Mouse (Mus musculus): Measurements from ENCODE around the gene Pip5k1b. TPM values are rescaled to one million over a fixed set of nuclear protein-coding genes. Genes with fewer than 3 reads are reported as not detected.

Gene Pip5k1b
- polyA plus RNA-seq, 1 experiment from 2014 or later, result 10.9 TPM

DNA sequence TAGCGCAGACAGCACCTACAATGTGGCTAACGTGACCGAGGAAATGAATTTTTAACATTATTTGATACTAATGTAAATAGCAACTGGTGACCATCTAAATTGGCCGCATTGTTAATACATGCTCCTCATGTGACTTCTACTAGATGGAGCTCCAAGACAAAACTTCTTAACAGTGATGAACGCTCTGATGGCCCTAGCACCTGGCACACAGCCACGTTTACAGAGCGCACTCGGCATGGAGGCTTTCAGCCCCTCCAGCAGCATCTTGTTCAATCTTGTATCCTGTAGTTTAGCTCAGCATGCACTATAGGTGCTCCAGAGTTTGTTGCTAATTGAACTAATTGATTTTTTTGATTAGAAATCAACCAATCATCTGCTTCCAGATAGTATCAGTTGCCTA lies 15.3 kb upstream of the Pip5k1b start:
- no peak for ATAC-seq (ENCODE audit: insufficient number of reproducible peaks, insufficient read depth, low FRiP score, low read depth)
- no peak overlapping the region for H3K4me2 ChIP-seq (ENCODE audit: low read length)
- H3K4me1 ChIP-seq (ENCODE audit: control insufficient read depth in 2 of 2, insufficient read depth in 2 of 2, low read length in 2 of 2), result peaks cover 5 to 9% of the 10 kb centered on the region in 2 experiments; a peak in 3 of 4 replicates
- H3K27me3 ChIP-seq (ENCODE audit: control insufficient read depth, insufficient read depth, low read length), result no peaks in the 10 kb centered on the region
- H3K4me3 ChIP-seq (ENCODE audit: control insufficient read depth in 1 of 2, insufficient read depth in 1 of 2, low read depth in 1 of 2, low read length in 2 of 2), result no peak overlapping the region
- no peaks in the 10 kb centered on the region for H3K36me3 ChIP-seq (ENCODE audit: control insufficient read depth, insufficient read depth, low read length)
- WGBS, result 70% methylated on average over 8 of the region's 8 CpGs
- H3K27ac ChIP-seq (replicated peaks in 1 of 2; ENCODE audit: control insufficient read depth in 1 of 2, insufficient read depth in 1 of 2, low read depth in 2 of 2, low read length in 2 of 2), result no peak overlapping the region
- no peaks in the 10 kb centered on the region for H3K9me3 ChIP-seq (ENCODE audit: control insufficient read depth, low read length)
- no peak overlapping the region for H3K9ac ChIP-seq (ENCODE audit: low read length)

DNA sequence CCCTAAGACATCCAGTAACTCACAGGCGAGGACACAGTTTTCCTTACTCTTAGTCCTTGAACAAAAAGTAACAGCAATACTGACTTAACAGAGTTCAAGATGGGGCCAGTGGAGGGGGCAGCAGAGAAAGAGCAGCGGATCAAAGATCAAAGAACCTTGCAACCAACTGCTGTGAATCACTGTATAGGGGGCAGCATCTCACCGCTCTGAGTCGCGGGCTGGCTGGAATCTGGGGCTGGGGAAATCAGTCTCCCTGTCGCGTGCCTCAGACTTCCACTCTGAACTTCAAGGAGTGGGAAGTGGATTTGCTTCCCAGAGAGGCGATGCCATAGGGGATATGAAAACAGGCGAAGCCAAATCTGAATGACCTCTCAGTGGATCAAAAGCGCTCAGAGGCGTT lies 1.8 kb upstream of the Pip5k1b start:
- H3K4me1 ChIP-seq (ENCODE audit: control insufficient read depth in 2 of 2, insufficient read depth in 2 of 2, low read length in 2 of 2), result peaks cover 10 to 34% of the 10 kb centered on the region in 2 experiments
- ATAC-seq (ENCODE audit: insufficient number of reproducible peaks, insufficient read depth, low FRiP score, low read depth), result no peak
- peak overlapping the region; percentile 77 for H3K4me2 ChIP-seq (ENCODE audit: low read length)
- no peaks in the 10 kb centered on the region for H3K27me3 ChIP-seq (ENCODE audit: control insufficient read depth, insufficient read depth, low read length)
- no peaks in the 10 kb centered on the region for H3K36me3 ChIP-seq (ENCODE audit: control insufficient read depth, insufficient read depth, low read length)
- H3K27ac ChIP-seq (replicated peaks in 1 of 2; ENCODE audit: control insufficient read depth in 1 of 2, insufficient read depth in 1 of 2, low read depth in 2 of 2, low read length in 2 of 2), result peak overlapping the region in 1 of 2 experiments; percentile 59; a peak in 2 of 4 replicates
- 2% methylated on average over 11 of the region's 11 CpGs for WGBS
- peak overlapping the region; percentile 60 for H3K9ac ChIP-seq (ENCODE audit: low read length)
- H3K9me3 ChIP-seq (ENCODE audit: control insufficient read depth, low read length), result no peaks in the 10 kb centered on the region
- peak overlapping the region; percentile 2 to 90; a peak in 3 of 4 replicates for H3K4me3 ChIP-seq (ENCODE audit: control insufficient read depth in 1 of 2, insufficient read depth in 1 of 2, low read depth in 1 of 2, low read length in 2 of 2)

DNA sequence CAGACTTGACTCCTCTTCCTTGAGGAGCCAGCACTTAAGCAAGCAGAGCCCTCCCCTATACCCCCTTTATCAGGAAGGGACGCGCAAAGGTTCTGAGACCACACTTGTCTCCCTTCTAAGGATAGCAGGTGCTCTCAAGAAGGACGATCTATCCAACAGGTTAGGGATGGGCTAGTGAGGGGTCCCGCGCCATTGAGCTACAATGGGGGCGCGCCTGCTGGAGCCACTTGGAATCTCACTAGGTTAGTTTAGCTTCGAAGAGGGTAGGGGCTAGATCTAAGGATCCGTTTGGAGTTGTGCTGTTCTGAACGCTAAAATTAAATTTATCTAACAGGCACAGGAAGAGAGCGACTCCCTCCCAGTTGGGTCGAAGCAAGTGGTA lies 904 bp upstream of the Pip5k1b start:
- H3K9ac ChIP-seq (ENCODE audit: low read length), result peak overlapping the region; percentile 93
- H3K4me2 ChIP-seq (ENCODE audit: low read length), result peak overlapping the region; percentile 77
- no peaks in the 10 kb centered on the region for H3K27me3 ChIP-seq (ENCODE audit: control insufficient read depth, insufficient read depth, low read length)
- peak; percentile 6; the same call in 1 of the 2 replicates for ATAC-seq (ENCODE audit: insufficient number of reproducible peaks, insufficient read depth, low FRiP score, low read depth)
- WGBS, result under 1% methylated on average over 12 of the region's 12 CpGs
- H3K4me1 ChIP-seq (ENCODE audit: control insufficient read depth in 2 of 2, insufficient read depth in 2 of 2, low read length in 2 of 2), result peaks cover 10 to 34% of the 10 kb centered on the region in 2 experiments
- peak overlapping the region; percentile 75 to 92 for H3K27ac ChIP-seq (replicated peaks in 1 of 2; ENCODE audit: control insufficient read depth in 1 of 2, insufficient read depth in 1 of 2, low read depth in 2 of 2, low read length in 2 of 2)
- no peaks in the 10 kb centered on the region for H3K36me3 ChIP-seq (ENCODE audit: control insufficient read depth, insufficient read depth, low read length)
- H3K9me3 ChIP-seq (ENCODE audit: control insufficient read depth, low read length), result no peaks in the 10 kb centered on the region
- peak overlapping the region; percentile 72 to 90 for H3K4me3 ChIP-seq (ENCODE audit: control insufficient read depth in 1 of 2, insufficient read depth in 1 of 2, low read depth in 1 of 2, low read length in 2 of 2)

DNA sequence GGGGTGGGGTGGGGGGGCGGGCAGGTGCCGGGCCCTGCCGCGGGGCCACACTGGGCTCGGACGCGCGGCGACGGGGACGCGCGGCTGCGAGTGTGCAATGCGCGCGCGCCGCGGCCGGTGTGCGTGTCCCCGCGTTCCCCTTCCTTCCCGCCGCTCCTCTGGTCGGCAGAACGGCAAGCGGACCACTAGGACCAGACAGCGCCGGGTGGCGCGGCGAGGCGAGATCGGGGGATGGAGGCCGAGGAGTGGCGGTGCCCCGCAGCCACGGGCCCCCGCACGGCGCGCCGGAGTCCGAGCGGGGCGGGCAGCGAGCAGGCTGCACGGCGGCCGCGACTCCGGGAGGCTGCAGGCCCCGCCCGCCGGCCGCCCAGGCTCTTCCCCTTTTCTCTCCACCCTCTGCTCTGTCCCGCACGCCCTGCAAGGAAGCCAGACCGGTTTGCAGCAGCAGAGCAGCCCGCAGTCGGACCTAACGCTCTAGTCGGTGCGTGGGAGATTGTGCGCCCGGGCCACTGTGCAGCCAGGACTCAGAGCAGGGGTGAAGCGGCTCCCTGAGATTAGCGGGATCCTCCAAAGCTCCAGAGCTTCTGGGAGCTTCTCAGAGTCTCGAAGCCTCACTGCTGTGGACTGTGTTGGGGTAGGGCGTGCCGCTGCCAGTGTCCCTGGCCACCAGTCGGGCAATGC lies 372 bp upstream of the Pip5k1b start:
- peaks cover 10 to 34% of the 10 kb centered on the region in 2 experiments for H3K4me1 ChIP-seq (ENCODE audit: control insufficient read depth in 2 of 2, insufficient read depth in 2 of 2, low read length in 2 of 2)
- peak; percentile 75 for ATAC-seq (ENCODE audit: insufficient number of reproducible peaks, insufficient read depth, low FRiP score, low read depth)
- no peaks in the 10 kb centered on the region for H3K36me3 ChIP-seq (ENCODE audit: control insufficient read depth, insufficient read depth, low read length)
- WGBS, result 0% methylated on average over 47 of the region's 74 CpGs
- H3K9ac ChIP-seq (ENCODE audit: low read length), result peak overlapping the region; percentile 93
- H3K4me2 ChIP-seq (ENCODE audit: low read length), result peak overlapping the region; percentile 77
- H3K4me3 ChIP-seq (ENCODE audit: control insufficient read depth in 1 of 2, insufficient read depth in 1 of 2, low read depth in 1 of 2, low read length in 2 of 2), result peak overlapping the region; percentile 72 to 90
- H3K27me3 ChIP-seq (ENCODE audit: control insufficient read depth, insufficient read depth, low read length), result no peaks in the 10 kb centered on the region
- H3K27ac ChIP-seq (replicated peaks in 1 of 2; ENCODE audit: control insufficient read depth in 1 of 2, insufficient read depth in 1 of 2, low read depth in 2 of 2, low read length in 2 of 2), result peak overlapping the region; percentile 75 to 92
- H3K9me3 ChIP-seq (ENCODE audit: control insufficient read depth, low read length), result no peaks in the 10 kb centered on the region

DNA sequence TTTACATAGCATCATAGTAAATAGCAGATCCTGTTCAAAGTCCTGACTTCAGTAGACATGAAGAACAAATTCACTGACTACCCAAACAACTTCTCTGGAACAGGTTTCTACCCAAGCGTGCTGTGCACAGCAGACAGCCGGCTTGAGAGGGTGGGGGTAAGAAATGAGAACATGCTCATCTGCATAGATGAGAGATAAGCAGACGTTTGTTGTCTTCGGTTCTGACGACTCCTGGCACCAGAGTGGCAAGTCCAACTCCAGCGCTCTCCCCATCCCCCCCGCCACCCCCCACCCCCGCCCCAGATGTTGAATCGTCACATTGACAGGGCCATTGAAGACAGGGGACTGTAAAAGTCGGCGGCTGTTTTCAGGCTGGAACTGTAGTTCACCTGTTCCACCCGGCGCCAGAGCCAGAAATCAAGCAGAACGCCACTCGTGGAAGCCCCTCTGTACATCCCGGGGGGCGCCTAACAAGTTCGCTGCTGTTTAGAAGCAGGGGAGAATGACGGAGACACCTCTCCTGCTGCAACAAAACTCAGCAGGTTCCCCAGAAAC lies 684 bp downstream of the Pip5k1b start:
- H3K27ac ChIP-seq (replicated peaks in 1 of 2; ENCODE audit: control insufficient read depth in 1 of 2, insufficient read depth in 1 of 2, low read depth in 2 of 2, low read length in 2 of 2), result peak overlapping the region; percentile 37 to 92
- peaks cover 10 to 34% of the 10 kb centered on the region in 2 experiments for H3K4me1 ChIP-seq (ENCODE audit: control insufficient read depth in 2 of 2, insufficient read depth in 2 of 2, low read length in 2 of 2)
- no peak for ATAC-seq (ENCODE audit: insufficient number of reproducible peaks, insufficient read depth, low FRiP score, low read depth)

DNA sequence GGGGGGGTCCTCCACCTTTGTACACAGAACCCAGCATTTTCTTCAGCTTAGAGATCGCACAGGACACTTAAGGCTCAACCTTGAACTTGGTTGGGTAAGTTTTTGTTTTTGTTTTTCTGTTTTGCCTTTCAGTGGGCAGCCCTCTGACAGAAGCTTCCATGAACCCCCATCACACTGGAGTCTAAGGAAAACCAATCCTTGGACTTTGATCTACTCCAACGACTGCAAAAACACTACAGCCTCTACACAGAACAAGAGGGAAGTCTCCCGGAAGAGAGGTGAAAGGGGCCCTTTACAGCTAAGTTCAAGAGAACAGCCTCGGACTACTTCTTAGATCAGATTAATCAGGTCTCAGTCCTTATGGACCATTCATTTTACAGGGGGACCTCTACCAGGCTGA lies 1.2 kb downstream of the Pip5k1b start:
- WGBS, result 19% methylated on average over 4 of the region's 4 CpGs
- H3K36me3 ChIP-seq (ENCODE audit: control insufficient read depth, insufficient read depth, low read length), result no peaks in the 10 kb centered on the region

More for the DNA sequence above, 684 bp downstream of the Pip5k1b start:
- Histone ChIP-seq H3K9ac (ENCODE audit: low read length) (peak overlapping the region; percentile 93), H3K9me3 (ENCODE audit: control insufficient read depth, low read length) (no peaks in the 10 kb centered on the region), H3K36me3 (ENCODE audit: control insufficient read depth, insufficient read depth, low read length) (no peaks in the 10 kb centered on the region), H3K27me3 (ENCODE audit: control insufficient read depth, insufficient read depth, low read length) (no peaks in the 10 kb centered on the region), H3K4me3 (ENCODE audit: control insufficient read depth in 1 of 2, insufficient read depth in 1 of 2, low read depth in 1 of 2, low read length in 2 of 2) (peak overlapping the region; percentile 72 to 90), H3K4me2 (ENCODE audit: low read length) (peak overlapping the region; percentile 77)
- 0% methylated on average over 19 of the region's 19 CpGs for WGBS

DNA sequence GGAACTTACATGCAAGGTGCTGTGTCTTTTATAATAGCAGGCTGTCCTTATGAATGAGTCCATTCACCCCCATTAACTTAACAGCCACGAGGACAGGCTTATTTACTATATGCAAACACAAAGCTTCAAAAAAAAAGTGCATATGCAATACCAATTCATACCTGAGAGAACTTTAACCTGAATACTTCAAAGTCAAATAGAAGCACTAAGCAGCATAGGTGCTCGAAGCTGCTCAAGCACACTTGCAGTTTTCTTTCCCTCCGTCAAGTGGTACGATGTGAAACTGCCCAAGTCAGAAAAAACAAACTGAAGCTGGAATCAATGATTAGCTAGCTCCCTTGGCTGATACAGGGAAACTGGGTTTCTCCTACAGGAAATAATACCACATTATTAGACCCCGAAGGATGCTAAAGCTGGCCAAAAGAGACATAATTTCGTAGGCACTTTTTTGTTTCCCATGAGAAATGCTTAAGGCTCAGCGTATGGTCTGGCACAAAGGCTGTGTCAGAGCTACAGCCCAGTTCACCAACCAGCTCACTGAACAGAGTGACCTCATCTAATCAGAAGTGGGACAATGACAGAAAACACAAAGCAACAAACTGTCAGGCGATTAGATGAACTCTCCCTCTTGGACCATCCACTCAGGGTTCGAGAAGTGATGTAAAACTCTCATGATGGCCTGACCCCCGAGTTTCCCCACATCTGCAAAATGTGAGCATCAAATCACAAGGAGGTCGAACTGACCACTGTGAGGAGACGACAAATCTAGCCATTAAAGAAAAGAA lies 2.2 kb downstream of the Pip5k1b start:
- Histone ChIP-seq H3K9me3 (ENCODE audit: control insufficient read depth, low read length) (peaks cover 2% of the 10 kb centered on the region; the same call in 1 of the 2 replicates), H3K36me3 (ENCODE audit: control insufficient read depth, insufficient read depth, low read length) (no peaks in the 10 kb centered on the region), H3K4me3 (ENCODE audit: control insufficient read depth in 1 of 2, insufficient read depth in 1 of 2, low read depth in 1 of 2, low read length in 2 of 2) (peak overlapping the region in 1 of 2 experiments; percentile 90; a peak in 2 of 4 replicates), H3K4me2 (ENCODE audit: low read length) (peak overlapping the region; percentile 77), H3K4me1 (ENCODE audit: control insufficient read depth in 2 of 2, insufficient read depth in 2 of 2, low read length in 2 of 2) (peaks cover 10 to 33% of the 10 kb centered on the region in 2 experiments), H3K27ac (replicated peaks in 1 of 2; ENCODE audit: control insufficient read depth in 1 of 2, insufficient read depth in 1 of 2, low read depth in 2 of 2, low read length in 2 of 2) (peak overlapping the region in 1 of 2 experiments; percentile 92; a peak in 1 of 4 replicates), H3K27me3 (ENCODE audit: control insufficient read depth, insufficient read depth, low read length) (no peaks in the 10 kb centered on the region), H3K9ac (ENCODE audit: low read length) (peak overlapping the region; percentile 93; the same call in 1 of the 2 replicates)
- 51% methylated on average over 12 of the region's 12 CpGs for WGBS
- no peak for ATAC-seq (ENCODE audit: insufficient number of reproducible peaks, insufficient read depth, low FRiP score, low read depth)

More for the DNA sequence above, 1.2 kb downstream of the Pip5k1b start:
- Histone ChIP-seq H3K4me1 (ENCODE audit: control insufficient read depth in 2 of 2, insufficient read depth in 2 of 2, low read length in 2 of 2) (peaks cover 10 to 34% of the 10 kb centered on the region in 2 experiments), H3K27me3 (ENCODE audit: control insufficient read depth, insufficient read depth, low read length) (no peaks in the 10 kb centered on the region), H3K4me3 (ENCODE audit: control insufficient read depth in 1 of 2, insufficient read depth in 1 of 2, low read depth in 1 of 2, low read length in 2 of 2) (peak overlapping the region; percentile 72 to 90), H3K27ac (replicated peaks in 1 of 2; ENCODE audit: control insufficient read depth in 1 of 2, insufficient read depth in 1 of 2, low read depth in 2 of 2, low read length in 2 of 2) (peak overlapping the region; percentile 19 to 92; a peak in 2 of 4 replicates), H3K9ac (ENCODE audit: low read length) (peak overlapping the region; percentile 93), H3K9me3 (ENCODE audit: control insufficient read depth, low read length) (no peaks in the 10 kb centered on the region), H3K4me2 (ENCODE audit: low read length) (peak overlapping the region; percentile 77)
- ATAC-seq (ENCODE audit: insufficient number of reproducible peaks, insufficient read depth, low FRiP score, low read depth), result no peak

Measured in heart, embryonic 14.5 days (tissue).